Mouse (Mus musculus): ENCODE results near the gene Ctdnep1.

The Ctdnep1 gene

DNA sequence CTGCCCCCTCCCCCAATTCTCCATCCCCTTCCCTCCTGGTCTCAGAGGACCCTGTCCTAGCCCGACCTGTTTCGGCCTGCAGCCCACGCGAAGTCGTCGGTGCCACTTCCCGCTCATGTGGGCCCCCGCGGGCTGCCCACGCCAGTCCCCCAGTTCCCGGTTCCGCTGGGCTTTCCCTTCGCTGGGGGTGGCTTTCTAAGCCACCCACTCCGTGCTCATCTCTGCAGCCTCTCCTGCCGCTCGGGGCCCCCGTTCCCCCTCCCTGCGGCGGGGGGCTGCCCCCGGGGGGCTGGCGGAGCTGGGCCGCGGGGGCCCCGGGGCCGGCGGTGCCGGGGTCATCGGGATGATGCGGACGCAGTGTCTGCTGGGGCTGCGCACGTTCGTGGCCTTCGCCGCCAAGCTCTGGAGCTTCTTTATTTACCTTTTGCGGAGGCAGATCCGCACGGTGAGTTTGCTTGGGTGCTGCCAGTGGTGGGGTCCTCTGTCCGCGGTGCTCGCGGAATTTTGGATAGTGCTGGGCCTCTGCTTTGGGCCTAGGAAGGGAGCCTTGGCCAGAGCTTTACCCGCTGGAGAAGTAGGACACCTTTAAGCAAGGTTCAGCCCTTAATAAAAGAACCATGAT, at the start of gene Ctdnep1:
Gene Ctdnep1, plus strand, starts transcription at position 16 of the 622 bp plus-strand sequence.
- DNase-seq (ENCODE audit: low spot score in 2 of 2), result peak in 1 of 2 experiments; percentile 51

DNA sequence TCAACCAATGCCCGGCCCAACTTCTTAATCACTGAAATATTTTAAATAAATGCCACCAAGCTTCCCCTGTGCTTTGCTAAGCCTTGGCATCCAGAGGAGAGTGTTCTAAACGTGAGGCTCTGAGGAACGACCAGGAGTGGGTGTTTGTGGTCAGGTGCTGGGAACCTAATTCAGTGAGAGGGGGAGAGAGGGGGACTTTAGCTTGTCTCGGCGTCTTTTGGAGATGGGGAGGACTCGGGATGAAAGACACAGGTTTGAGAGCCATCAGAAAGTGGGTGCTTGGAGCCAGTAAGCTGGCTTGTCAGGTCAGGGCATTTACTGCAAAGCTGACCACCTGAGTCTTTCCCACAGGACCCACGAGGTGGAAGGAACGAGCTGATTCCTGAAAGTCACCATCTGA, 49.2 kb upstream of the Ctdnep1 start:
- no peak for DNase-seq (ENCODE audit: low spot score in 2 of 2)

DNA sequence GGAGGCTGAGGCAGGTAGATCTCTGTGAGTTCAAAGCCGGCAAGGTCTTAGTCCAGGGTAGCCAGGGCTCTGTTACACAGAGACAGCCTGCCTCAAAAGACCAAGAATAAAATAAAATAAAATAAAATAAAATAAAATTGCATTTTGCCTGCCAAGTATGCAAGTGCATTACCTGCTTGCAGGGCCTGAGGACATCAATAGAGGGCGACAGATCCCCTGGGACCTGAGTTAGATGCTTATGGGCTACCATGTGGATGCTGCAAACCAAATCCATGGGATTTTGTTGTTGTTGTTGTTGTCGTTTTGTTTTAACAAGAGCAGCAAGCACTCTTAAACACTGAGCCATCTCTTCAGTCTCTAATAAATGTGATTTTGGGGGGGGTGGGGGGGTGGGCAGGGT, 48.7 kb upstream of the Ctdnep1 start:
- no peak for DNase-seq (ENCODE audit: low spot score in 2 of 2)

DNA sequence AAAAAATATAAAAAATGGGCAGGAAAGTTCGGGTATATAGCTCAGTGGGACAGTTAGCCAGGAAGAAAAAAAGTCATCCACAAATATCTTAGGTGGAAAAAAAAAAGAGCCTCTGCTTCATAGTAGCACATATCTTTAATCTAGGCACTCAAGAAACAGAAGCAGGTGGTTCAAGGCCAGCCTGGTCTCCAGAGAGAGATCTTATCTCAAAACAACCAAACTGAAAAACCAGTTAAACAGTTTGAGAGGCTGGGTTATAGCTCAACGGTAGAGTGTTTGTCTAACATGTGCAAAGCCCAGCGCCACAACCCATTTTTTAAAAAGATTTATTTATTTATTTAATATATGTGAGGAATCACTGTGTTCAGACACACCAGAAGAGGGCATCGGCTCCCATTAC, 47.9 kb upstream of the Ctdnep1 start:
- no peak for DNase-seq (ENCODE audit: low spot score in 2 of 2)

DNA sequence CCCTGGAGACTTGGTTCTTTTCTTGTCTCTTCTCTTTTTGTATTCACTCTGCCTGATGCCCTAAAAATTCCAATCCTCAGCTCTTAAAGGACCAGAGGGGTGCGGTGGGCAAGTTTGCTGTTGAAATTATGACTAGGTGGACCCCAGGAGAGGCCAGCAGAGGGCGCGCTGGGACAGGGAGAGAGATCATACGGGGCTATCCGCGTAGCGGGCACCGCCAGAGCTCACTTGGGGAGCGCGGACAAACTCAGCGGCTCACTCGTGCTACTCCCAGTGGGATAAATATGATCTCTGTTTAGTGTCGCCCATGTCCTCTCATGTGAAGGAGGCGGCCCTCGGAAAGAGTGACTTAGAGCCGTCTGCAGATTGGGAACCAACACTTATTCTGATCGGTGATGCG, 46.8 kb upstream of the Ctdnep1 start:
- peak; percentile 88 to 94 for DNase-seq (ENCODE audit: low spot score in 2 of 2)

DNA sequence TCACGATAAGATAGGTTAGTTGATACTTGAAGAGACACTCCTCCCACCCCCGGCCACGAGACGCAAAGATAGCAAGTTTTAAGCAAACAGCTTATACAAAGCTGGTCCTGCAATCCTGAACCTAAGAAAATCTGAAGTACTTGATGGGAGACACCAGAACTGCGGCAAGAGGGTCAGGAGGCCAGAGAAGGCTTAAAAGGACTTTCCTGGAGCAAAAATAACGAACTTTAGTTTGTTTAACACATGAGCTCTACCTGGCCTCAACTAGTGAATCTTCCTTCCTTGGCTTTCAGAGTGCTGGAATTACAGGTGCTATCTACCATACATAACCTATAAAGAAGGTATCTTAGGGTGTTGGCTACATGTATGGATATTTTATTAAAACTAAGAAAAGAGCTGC, 46.3 kb upstream of the Ctdnep1 start:
- DNase-seq (ENCODE audit: low spot score in 2 of 2), result no peak

DNA sequence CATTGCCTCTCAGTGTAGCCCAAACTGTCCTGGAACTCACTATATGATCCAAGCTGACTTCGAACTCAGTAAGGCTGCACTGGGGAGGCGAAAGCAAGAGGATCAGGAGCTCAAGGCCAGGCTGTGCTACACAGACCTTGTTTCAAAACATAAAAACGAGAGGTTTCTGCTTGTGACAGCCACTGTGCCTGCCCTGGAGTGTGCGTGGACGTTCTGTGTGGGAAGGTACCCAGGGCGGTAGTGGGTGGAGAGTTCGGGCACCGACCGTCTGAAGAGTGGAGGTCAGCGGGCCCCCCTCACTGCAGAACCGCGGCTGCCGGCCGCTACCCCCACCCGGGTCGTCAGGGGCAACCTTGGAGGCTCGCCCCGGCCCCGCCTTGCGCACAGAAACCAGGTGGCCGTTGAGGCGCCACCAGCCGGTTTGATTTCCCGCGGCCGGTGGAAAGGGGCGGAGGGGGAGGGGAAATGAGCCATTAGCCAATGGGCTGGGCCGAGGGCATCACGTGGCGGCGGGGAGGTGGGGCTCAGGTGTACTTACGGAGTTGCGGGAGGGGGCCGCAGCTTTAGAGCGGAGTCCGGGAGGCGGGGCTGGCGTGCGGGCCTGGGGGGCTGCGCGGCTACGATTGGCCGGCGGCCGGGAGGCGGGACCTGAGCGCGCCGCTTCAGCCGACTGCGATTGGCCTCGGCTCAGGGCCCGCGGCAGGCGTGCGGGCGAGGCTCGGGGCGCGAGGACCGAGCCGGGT, 45.6 kb upstream of the Ctdnep1 start, which contains the start of gene Ybx2:
Gene Ybx2, plus strand, starts transcription at position 660 of the 743 bp plus-strand sequence.
- peak; percentile 94 for DNase-seq (ENCODE audit: low spot score in 2 of 2)

DNA sequence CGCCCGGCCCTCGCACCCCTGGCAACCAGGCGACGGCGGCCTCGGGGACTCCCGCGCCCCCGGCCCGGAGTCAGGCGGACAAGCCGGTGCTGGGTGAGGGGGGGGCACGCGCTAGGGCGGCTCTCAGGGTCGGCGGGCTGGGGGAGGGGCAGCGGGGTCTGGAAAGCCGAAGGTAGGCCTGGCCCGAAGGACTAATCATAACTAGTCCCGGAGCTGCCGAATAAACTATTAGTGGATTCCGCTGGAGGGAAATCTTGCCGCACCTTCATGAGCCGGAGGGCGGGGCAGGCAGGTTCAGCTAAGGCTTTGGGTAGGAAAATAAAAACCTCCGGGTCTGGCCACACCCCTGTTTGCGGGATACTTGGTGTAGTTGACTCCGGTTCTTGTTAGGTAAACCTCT, 44.8 kb upstream of the Ctdnep1 start:
- no peak for DNase-seq (ENCODE audit: low spot score in 2 of 2)

DNA sequence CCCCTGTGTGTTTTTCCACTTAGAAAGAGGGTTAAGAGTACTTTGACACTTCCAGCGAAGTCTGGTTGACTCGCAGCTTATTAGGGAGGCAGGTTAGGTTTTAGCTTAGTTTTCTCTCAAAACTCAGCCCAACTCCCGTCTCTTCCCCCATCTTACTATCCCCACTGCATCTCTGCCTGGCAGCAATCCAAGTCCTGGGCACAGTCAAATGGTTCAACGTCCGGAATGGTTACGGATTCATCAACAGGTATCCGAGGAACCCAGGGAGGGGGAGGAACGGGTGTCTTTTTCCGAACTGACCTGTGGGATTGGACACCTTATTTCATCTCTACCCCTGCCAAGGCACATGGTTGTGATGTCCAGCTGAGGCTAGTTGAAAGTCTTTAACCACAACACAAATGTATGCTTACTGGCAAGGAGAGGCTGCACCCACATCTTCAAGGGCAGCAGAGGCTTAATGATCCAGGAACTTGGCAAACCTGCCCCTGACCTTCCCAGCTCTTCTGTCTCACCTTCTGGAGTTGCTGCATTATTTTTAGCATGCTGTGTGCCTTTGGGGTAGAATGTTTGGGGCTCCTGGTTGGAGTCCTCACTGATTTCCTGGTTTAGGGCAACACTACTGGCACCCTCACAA, 44.1 kb upstream of the Ctdnep1 start:
- DNase-seq (ENCODE audit: low spot score in 2 of 2), result no peak

DNA sequence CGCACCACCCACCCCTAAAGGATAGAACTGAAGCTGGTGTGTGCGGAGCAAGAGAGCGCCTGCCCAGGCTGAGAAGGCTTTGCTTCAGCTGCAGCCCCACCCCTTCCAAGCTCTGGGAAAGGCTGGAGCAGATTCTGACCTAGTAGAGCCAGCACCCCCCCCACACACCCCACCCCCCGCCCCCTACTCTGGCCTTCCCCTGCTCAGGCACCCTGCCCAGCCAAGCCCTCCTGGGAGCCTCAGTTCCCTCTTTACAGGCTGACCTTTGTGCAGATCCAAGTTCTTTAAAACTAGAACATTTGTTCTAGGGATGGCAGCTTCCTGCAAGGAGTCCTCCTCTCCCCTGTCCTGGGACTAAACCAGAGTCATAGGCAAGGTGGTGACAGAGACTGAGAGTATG, 43.6 kb upstream of the Ctdnep1 start:
- no peak for DNase-seq (ENCODE audit: low spot score in 2 of 2)

DNA sequence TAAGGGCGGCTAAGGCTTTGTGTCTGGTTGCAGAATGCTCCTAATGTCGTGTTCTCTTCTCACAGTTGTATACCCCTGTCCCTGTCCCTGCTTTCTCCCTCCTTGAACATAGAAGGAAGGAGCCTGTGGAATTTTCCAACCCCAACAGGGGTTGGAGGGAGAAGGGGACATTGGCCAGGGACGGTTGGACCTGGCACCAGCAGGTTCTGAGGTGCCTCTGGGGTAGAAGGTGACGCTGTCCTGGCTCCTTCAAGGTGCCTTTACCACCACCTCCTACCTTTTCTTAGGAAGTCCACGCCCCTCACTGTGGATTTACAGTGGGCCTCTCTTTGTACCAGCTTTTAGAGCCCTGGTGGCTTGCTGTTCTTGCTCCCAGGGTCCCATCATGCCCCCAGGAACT, 43.1 kb upstream of the Ctdnep1 start:
- DNase-seq (ENCODE audit: low spot score in 2 of 2), result no peak

DNA sequence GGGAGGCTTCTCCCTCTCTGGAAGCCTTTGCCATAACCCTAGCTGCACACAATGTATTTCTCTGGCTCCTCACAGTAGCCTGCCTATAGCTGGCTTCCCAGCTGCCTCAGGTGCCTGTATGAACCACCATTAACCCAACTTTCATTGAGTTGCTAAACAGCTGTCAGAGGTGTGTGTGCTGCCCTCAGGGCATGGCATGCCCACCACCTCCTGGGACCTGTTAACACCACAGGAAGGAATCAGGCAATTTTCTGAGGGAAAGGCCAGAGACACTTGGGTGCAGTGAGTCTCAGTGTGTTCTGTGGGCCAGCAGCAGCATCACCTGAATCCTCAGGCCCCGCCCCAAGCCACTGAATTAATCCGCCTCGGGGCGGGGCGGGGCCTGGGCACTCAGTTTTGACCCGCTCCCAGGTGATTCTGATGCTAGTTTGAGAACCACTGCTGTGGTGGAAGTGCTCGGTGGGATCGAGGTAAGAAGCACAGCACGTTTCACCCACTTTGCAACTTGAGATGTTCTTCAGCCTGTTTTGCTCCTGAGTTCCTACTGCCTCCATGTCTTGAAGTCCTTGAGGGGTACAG, 42.5 kb upstream of the Ctdnep1 start:
- no peak for DNase-seq (ENCODE audit: low spot score in 2 of 2)

DNA sequence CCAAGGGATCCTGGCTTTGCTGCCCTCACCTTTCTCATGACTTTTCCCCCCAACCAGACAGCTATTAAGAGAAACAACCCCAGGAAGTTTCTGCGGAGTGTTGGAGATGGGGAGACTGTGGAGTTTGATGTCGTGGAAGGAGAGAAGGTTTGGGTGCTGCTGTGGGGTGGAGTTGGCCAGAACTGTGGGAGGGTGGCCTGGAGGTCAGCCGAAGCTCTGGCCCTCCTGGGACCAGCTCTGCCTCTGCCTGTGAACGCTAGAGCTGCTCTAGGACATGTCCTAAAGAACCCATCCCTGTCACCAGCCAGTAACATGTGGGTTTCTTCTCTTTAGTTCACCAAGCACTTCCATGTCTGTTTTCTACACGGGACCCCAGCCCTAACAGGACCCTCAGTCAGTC, 41.8 kb upstream of the Ctdnep1 start:
- no peak for DNase-seq (ENCODE audit: low spot score in 2 of 2)

DNA sequence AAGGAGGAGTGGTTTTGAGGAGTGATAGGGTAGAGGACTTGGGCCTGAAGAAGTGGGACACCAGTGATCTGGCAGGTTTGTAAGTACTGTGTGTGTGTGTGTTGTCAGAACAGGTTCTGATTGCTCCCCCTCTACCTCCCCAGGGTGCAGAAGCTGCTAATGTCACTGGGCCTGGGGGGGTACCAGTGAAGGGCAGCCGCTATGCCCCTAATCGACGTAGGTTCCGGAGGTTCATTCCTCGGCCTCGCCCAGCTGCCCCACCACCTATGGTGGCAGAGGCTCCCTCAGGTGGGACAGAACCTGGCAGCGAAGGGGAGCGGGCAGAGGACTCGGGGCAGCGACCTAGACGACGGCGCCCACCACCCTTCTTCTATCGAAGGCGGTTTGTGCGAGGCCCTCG, 41.2 kb upstream of the Ctdnep1 start:
- DNase-seq (ENCODE audit: low spot score in 2 of 2), result no peak

DNA sequence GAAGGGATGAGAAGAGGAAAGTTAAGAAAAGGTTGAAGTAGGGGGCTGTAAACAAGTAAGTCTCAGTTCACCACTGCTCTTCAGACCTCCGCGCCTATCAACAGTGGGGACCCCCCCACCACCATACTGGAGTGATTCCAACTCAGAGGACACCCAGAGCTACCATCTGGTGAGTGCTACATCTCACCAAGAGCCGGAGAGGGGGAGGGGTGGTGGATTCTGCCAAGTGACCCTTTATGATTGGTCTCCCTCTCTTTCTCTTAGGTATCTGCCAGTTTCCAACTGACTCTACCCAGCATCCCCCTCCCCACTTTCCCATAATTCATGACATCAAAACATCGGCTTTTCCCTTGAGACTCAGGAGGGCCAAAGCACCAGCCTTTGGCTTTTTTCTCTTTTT, 40.0 kb upstream of the Ctdnep1 start:
- no peak for DNase-seq (ENCODE audit: low spot score in 2 of 2)

DNA sequence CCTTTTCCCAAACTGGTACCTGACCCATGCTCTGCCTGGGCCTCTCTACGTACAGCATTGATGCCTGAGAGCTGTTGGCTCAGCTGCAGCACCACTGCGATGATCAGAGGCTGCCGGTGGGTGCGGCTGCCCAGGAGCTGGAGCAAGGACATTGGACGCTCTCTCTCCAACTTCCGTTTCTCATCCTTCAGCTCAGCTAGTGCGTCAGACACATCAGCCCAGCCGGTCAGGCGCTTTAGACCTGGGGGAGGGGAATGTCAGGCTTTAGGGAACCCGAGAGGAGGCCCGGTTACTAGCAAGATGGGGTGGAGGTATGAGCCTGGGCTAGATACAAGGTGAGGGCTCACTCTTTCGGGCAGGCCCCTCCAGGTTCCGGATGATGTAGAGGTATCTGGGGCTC, 35.7 kb upstream of the Ctdnep1 start:
- DNase-seq (ENCODE audit: low spot score in 2 of 2), result no peak

DNA sequence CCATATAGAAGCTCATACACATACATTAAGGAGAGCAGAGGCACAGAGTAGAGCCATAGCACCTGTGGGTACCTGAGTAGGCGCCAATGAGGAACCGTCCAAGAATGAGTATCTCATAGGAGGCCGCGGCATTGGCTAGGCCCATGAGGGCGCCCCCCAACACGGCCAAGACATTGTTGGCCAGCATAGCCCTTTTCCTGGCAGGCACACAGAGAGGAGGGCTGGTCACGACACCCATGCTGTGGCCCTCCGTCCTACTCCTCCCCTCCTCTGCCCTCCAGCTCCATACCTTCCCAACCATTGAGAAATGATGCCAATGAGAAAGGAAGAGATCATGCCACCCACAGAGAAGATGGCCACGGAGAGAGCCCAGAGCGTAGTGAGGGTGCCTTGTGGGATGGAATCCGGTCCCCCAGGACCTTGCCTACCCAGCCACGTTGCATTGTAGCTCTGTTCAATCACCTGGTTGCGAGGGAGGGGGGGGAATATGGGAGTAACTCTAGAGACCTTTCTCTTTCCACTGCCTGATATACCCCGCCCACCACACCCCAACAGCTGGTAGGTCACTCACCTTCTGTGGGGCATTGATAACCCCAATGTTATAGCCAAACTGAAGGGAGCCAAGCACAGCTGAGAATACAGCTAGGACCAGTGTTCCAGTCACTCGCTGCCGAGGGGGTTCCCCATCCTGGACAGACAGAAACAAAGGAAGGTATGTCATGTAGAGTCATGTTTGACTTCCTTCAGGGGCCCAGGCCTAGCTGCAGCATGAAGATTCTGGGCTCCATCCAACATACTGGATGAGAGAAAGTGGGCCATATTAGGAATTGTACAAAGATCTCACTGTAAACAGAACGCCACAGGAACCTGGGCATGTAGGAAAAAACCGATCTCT, 34.7 kb upstream of the Ctdnep1 start:
- no peak for DNase-seq (ENCODE audit: low spot score in 2 of 2)

DNA sequence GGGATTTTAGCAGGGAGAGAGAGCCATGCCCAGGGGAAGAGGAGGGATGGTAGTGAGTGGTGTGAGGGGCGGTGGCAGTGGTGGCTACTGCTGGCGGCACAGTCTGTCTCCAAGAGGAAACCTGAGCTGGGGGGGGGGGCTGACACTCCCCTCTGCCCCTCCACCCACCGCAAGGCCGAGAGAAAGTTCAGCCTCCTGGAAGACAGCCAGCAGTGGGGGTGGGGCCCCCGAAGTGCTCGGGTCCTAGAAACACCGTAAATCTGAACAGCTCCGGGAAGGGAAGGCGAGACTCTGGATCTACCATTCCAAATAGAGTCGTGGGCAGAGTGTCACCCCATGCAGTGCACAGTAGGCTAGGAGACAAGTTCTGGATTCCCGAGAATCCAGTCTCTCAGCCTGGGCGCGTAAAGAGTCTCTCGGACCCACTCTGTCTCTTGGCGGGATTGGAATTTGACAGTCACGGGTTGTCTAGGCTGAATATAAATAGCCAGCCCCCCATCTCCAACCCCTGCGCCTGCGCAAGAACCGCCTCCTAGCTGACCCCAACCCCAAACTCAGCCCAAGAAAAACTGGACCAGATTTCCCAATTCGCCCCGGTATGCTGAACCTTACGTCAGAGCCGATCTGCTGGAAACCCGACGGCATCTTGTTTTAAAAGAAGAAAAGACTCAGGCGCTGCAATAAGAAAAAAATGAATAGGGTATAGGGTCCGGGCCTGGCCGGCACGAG, 33.5 kb upstream of the Ctdnep1 start:
- no peak for DNase-seq (ENCODE audit: low spot score in 2 of 2)

DNA sequence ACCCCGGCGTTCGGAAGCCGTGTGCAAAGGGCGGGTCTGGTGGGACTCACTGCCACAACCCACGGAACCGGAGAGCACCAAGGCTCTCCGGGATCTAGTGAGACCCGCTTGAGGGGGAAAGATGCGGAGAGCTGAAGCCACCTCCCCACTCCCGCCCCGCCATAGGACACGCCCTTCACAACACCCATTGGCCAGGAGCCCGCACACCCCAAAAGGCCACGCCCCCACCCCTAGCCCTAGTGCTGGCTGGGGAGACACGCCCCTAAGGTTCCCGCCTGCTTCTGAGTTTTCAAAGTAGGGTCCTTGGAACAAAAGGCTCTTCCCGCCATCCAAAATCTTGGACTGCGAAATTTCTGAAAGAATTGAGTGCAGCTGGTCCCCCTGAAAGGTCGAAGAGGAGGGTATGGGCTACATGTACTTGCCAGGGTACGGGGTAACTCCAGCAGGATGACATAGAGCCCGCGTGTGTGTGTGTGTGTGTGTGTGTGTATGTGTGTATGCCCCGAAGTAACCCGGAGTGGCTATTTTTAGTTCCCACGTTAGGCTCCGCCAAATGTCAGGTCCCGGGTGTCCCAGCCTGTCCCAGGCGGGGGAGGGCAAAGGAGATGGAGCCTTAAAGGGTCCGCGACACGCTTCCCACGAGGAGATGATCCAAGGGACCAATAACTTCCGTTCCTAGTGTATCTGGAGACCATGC, 32.7 kb upstream of the Ctdnep1 start, which contains the start of gene Slc2a4:
Gene Slc2a4, minus strand, starts transcription at position 123 of the 697 bp plus-strand sequence.
- peak; percentile 84 to 88 for DNase-seq (ENCODE audit: low spot score in 2 of 2)

DNA sequence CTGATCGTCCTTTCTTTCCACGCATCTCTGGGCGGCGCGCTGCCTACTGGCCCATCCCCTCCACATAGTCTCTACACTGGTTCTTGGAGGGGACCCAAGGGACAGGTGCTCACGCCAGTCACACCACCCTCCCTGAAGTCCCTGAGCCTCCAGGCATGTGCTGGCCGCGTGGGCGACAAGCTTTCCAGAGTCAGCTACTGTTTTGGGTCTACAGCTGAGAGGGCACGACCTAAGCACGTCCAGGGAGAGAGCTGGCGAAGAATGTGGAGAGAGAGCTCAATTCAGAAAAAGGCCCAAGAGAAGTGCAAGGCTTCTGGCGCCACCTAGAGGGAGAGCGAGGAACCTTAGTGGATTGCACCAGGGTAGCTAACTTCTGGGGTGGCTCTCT, 32.2 kb upstream of the Ctdnep1 start:
- peak; percentile 78 to 82 for DNase-seq (ENCODE audit: low spot score in 2 of 2)
